Mouse (Mus musculus) C2C12 (cell line): ENCODE data around the gene Mobp. TPM values are rescaled to one million over a fixed set of nuclear protein-coding genes. Genes with fewer than 3 reads are reported as not detected.

ENCODE experiments used
- H3K27me3 ChIP-seq: one replicate; pipeline ENCODE4 v1.6.1; 2011; ENCODE audit not compliant: control insufficient read depth, insufficient read depth, insufficient read length
- H3K36me3 ChIP-seq: one replicate; pipeline ENCODE4 v1.6.1; 2011; ENCODE audit not compliant: control insufficient read depth, insufficient read depth
- H3K4me3 ChIP-seq: one replicate; pipeline ENCODE4 v1.5.1; 2011; ENCODE audit warnings: mild to moderate bottlenecking, control low read depth; ENCODE audit not compliant: poor library complexity, insufficient read depth, severe bottlenecking
- H3K79me2 ChIP-seq: one replicate; pipeline ENCODE4 v1.6.1; 2011; ENCODE audit not compliant: control insufficient read depth, insufficient read depth
- H3K79me3 ChIP-seq: one replicate; pipeline ENCODE4 v1.6.1; 2011; ENCODE audit warnings: low read depth, control low read depth
- H3ac ChIP-seq: one replicate; pipeline ENCODE3; 2011; ENCODE audit warnings: low read depth; ENCODE audit not compliant: control insufficient read depth, insufficient read length
- CEBPB ChIP-seq: IDR thresholded peaks from one replicate; pipeline ENCODE4 v1.6.1; 2011; ENCODE audit warnings: low read depth, mild to moderate bottlenecking, control low read depth, moderate library complexity
- CTCF ChIP-seq: IDR thresholded peaks from one replicate; pipeline ENCODE4 v1.5.1; 2011; ENCODE audit not compliant: control insufficient read depth, insufficient read depth, insufficient read length
- FOSL1 ChIP-seq: IDR thresholded peaks from one replicate; pipeline ENCODE4 v1.8.0; 2011; ENCODE audit warnings: mild to moderate bottlenecking, low read length; ENCODE audit not compliant: poor library complexity, insufficient read depth, severe bottlenecking
- MAX ChIP-seq: IDR thresholded peaks from one replicate; pipeline ENCODE4 v1.6.1; 2011; ENCODE audit warnings: mild to moderate bottlenecking, control low read depth
- MYOD1 ChIP-seq: IDR thresholded peaks from one replicate; pipeline ENCODE4 v1.6.1; 2011; ENCODE audit warnings: low read depth; ENCODE audit not compliant: control insufficient read depth, insufficient read length
- MYOG ChIP-seq: IDR thresholded peaks from one replicate; pipeline ENCODE4 v1.6.1; 2011; ENCODE audit not compliant: control insufficient read depth, insufficient read length; ENCODE audit errors: extremely low read depth
- USF1 ChIP-seq: IDR thresholded peaks from one replicate; pipeline ENCODE4 v1.6.1; 2011; ENCODE audit warnings: low read depth, mild to moderate bottlenecking, control low read depth, moderate library complexity
- polyA plus RNA-seq: library from polyadenylated mRNA; unstranded; fragments of >200 nt; fragmentation: generic; extraction: Trizol; gene quantifications from one replicate; pipeline ENCODE4 v1.2.1, GENCODE M21; 2012; ENCODE audit warnings: missing spikeins

The Mobp gene
- polyA plus RNA-seq, 1 experiment: not detected

DNA sequence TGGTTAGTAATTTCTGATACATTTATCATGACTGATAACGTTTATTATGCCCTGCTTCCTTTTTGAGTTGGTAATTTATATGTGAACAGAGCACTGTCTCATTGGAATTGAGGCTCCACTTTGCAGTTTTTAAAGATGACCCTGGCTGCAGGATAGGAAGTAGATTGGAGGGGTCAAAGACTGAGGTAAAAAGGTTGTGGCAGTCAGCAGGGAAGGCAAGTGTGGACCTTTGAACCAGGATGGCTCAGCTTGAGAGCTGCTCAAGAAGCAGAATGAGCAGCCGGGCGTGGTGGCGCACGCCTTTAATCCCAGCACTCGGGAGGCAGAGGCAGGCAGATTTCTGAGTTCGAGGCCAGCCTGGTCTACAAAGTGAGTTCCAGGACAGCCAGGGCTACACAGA, 36.1 kb upstream of the Mobp start:
- peaks cover 32% of the 10 kb centered on the region for H3K79me2 ChIP-seq
- TF ChIP-seq MYOG (no peak), USF1 (no peak), CEBPB (no peak), MAX (no peak), FOSL1 (no peak), CTCF (no peak), MYOD1 (no peak)

GRCm38 (mm10) chr9:120114051-120114788, 35.3 kb upstream of the Mobp start:
- Histone ChIP-seq H3K36me3 (no peaks in the 10 kb centered on the region), H3K27me3 (no peaks in the 10 kb centered on the region), H3K4me3 (no peak overlapping the region), H3ac (no peak overlapping the region), H3K79me2 (peaks cover 32% of the 10 kb centered on the region), H3K79me3 (peaks cover 10% of the 10 kb centered on the region)
- no peak for TF ChIP-seq FOSL1
- TF ChIP-seq MYOG: no peak
- TF ChIP-seq MYOD1: no peak
- TF ChIP-seq USF1: no peak
- no peak for TF ChIP-seq MAX
- TF ChIP-seq CEBPB: no peak
- no peak for TF ChIP-seq CTCF

More for the DNA sequence above, 36.1 kb upstream of the Mobp start:
- H3K4me3 ChIP-seq: no peak overlapping the region
- no peak overlapping the region for H3ac ChIP-seq
- peaks cover 10% of the 10 kb centered on the region for H3K79me3 ChIP-seq
- no peaks in the 10 kb centered on the region for H3K36me3 ChIP-seq
- H3K27me3 ChIP-seq: no peaks in the 10 kb centered on the region

GRCm38 (mm10) chr9:120114789-120115151, 34.7 kb upstream of the Mobp start:
- H3K4me3 ChIP-seq: no peak overlapping the region
- no peak for TF ChIP-seq MAX
- TF ChIP-seq USF1: no peak
- no peak for TF ChIP-seq MYOG
- TF ChIP-seq MYOD1: no peak
- no peak for TF ChIP-seq CEBPB
- no peak for TF ChIP-seq FOSL1
- no peak for TF ChIP-seq CTCF
- H3ac ChIP-seq: no peak overlapping the region
- no peaks in the 10 kb centered on the region for H3K36me3 ChIP-seq
- H3K27me3 ChIP-seq: no peaks in the 10 kb centered on the region
- peaks cover 10% of the 10 kb centered on the region for H3K79me3 ChIP-seq
- H3K79me2 ChIP-seq: peaks cover 32% of the 10 kb centered on the region

DNA sequence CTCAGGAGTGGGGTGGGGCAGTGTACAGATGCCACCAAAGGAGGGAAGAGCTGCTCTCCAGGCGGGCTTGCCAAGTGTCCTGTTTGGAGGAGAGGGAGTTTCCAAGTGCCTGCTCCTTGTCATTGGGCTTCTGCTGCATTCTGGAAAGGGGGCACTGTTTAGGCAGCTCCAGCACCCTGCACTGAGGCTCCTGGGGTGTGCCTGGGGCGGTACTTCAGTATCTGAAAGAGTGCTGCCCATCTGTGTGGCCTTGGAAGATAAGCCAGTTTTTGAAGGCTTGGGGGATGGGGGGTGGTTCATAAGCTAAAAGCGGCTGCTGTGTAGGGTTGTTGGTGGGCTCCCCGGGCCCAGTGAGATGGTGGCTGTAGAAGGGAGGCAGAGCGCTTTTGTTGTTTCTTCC, 33.9 kb upstream of the Mobp start:
- H3K27me3 ChIP-seq: no peaks in the 10 kb centered on the region
- TF ChIP-seq MAX (no peak), USF1 (no peak), MYOD1 (no peak), CEBPB (no peak), MYOG (no peak), FOSL1 (no peak), CTCF (no peak)

GRCm38 (mm10) chr9:120116184-120116624, 33.3 kb upstream of the Mobp start:
- no peak for TF ChIP-seq FOSL1
- TF ChIP-seq MYOD1: no peak
- TF ChIP-seq USF1: no peak
- no peak for TF ChIP-seq MAX
- H3ac ChIP-seq: no peak overlapping the region
- peaks cover 8% of the 10 kb centered on the region for H3K79me3 ChIP-seq
- H3K36me3 ChIP-seq: no peaks in the 10 kb centered on the region
- H3K79me2 ChIP-seq: peaks cover 28% of the 10 kb centered on the region
- H3K4me3 ChIP-seq: no peak overlapping the region
- no peaks in the 10 kb centered on the region for H3K27me3 ChIP-seq

More for the DNA sequence above, 33.9 kb upstream of the Mobp start:
- peaks cover 32% of the 10 kb centered on the region for H3K79me2 ChIP-seq
- no peak overlapping the region for H3K4me3 ChIP-seq
- H3K79me3 ChIP-seq: peaks cover 10% of the 10 kb centered on the region
- H3K36me3 ChIP-seq: no peaks in the 10 kb centered on the region
- no peak overlapping the region for H3ac ChIP-seq

GRCm38 (mm10) chr9:120118212-120118611, 31.3 kb upstream of the Mobp start:
- peaks cover 8% of the 10 kb centered on the region for H3K36me3 ChIP-seq

More at GRCm38 (mm10) chr9:120118212-120118611, 31.3 kb upstream of the Mobp start:
- no peak for TF ChIP-seq CEBPB
- no peak for TF ChIP-seq MYOG
- TF ChIP-seq FOSL1: no peak
- TF ChIP-seq MAX: no peak
- TF ChIP-seq CTCF: no peak
- no peak for TF ChIP-seq MYOD1
- TF ChIP-seq USF1: no peak
- Histone ChIP-seq H3K79me3 (no peaks in the 10 kb centered on the region), H3ac (no peak overlapping the region), H3K4me3 (no peak overlapping the region), H3K27me3 (no peaks in the 10 kb centered on the region), H3K79me2 (peaks cover 8% of the 10 kb centered on the region)
